Mouse (Mus musculus) liver, embryonic 11.5 days (tissue): ENCODE data around the gene Ap1m2. TPM values are rescaled to one million over a fixed set of nuclear protein-coding genes. Genes with fewer than 3 reads are reported as not detected.
"Not testable (repeated sequence)": the region's sequence is repeated elsewhere in the genome, so short reads cannot be mapped to it uniquely, and the experiment has no call there.

Experiments used
- ATAC-seq: fragments of 200-750 bp; cut with Nextera tagmentation; replicated peaks from 2 replicates; pipeline ENCODE4 v1.8.0; 2017; ENCODE audit warnings: moderate number of reproducible peaks, mild to moderate bottlenecking, moderate TSS enrichment, moderate library complexity; ENCODE audit not compliant: low FRiP score
- DNase-seq: peaks from one replicate; pipeline ENCODE4 v3.0.0-alpha.2; 2017; ENCODE audit warnings: low spot score
- H3K27ac ChIP-seq: fragments of 300-500 bp; sonication (generic); 2 replicates; pipeline ENCODE4 v1.5.1; 2014; ENCODE audit warnings: mild to moderate bottlenecking, low read depth, low read length, control low read depth
- H3K27me3 ChIP-seq: fragments of 300-500 bp; sonication (generic); replicated peaks from 2 replicates; pipeline ENCODE4 v1.6.1; 2014; ENCODE audit warnings: low read length, mixed read lengths; ENCODE audit not compliant: control insufficient read depth, insufficient read depth
- H3K36me3 ChIP-seq: fragments of 300-500 bp; sonication (generic); 2 replicates; pipeline ENCODE4 v1.6.1; 2014; ENCODE audit warnings: mild to moderate bottlenecking, low read length, moderate library complexity, mixed read lengths; ENCODE audit not compliant: control insufficient read depth, insufficient read depth
- H3K4me1 ChIP-seq: fragments of 300-500 bp; sonication (generic); replicated peaks from 2 replicates; pipeline ENCODE4 v1.6.1; 2014; ENCODE audit warnings: low read length, mixed read lengths; ENCODE audit not compliant: control insufficient read depth, insufficient read depth
- H3K4me2 ChIP-seq: fragments of 300-500 bp; sonication (generic); 2 replicates; pipeline ENCODE4 v1.6.1; 2014; ENCODE audit warnings: mild to moderate bottlenecking, control low read depth, moderate library complexity
- H3K4me3 ChIP-seq: fragments of 300-500 bp; sonication (generic); 2 replicates; pipeline ENCODE4 v1.5.1; 2014; ENCODE audit warnings: low read depth, low read length, control low read depth
- H3K9ac ChIP-seq: fragments of 300-500 bp; sonication (generic); 2 replicates; pipeline ENCODE4 v1.6.1; 2014; ENCODE audit warnings: low read depth, low read length, control low read depth
- H3K9me3 ChIP-seq: fragments of 300-500 bp; sonication (generic); 2 replicates; pipeline ENCODE4 v1.6.1; 2016; ENCODE audit warnings: low read length, inconsistent platforms, mixed read lengths; ENCODE audit not compliant: control insufficient read depth
- WGBS: fragments of 180-500 bp; shearing (Covaris S2); extraction: QIAGEN DNeasy Blood & Tissue Kit; methylation state at CpG from one replicate; pipeline ENCODE4 v1.1.7; 2014; 5-methylcytosine and 5-hydroxymethylcytosine counted together
- polyA plus RNA-seq: library from polyadenylated mRNA; unstranded; fragments of >200 nt; fragmentation: Nextera tagmentation; extraction: Ambion mirVana; gene quantifications from 2 replicates; pipeline ENCODE4 v1.2.1, GENCODE M21; 2014

Ap1m2 gene
- polyA plus RNA-seq, 1 experiment from 2014 or later: 1.6 TPM

GRCm38 (mm10) chr9:21276307-21276706 is 35.8 kb downstream of the Ap1m2 start:
- DNase-seq: no peak
- Histone ChIP-seq H3K4me3 (no peak overlapping the region), H3K4me1 (peaks cover 13% of the 10 kb centered on the region), H3K36me3 (peaks cover 81% of the 10 kb centered on the region), H3K27me3 (no peaks in the 10 kb centered on the region), H3K4me2 (no peak overlapping the region), H3K9ac (no peak overlapping the region), H3K9me3 (no peaks in the 10 kb centered on the region), H3K27ac (no peak overlapping the region)
- WGBS: 86% methylated on average over 8 of the region's 8 CpGs
- ATAC-seq: no peak

- Histone ChIP-seq H3K36me3 (peaks cover 86% of the 10 kb centered on the region), H3K27ac (peak overlapping the region; percentile 3; the same call in 1 of the 2 replicates), H3K27me3 (no peaks in the 10 kb centered on the region), H3K9me3 (no peaks in the 10 kb centered on the region), H3K4me2 (no peak overlapping the region), H3K4me1 (peaks cover 13% of the 10 kb centered on the region), H3K4me3 (no peak overlapping the region), H3K9ac (0 out of 2 replicates have a peak overlapping the region, but pooled peaks have one; percentile 12)
- no peak for ATAC-seq
- 90% methylated on average over 12 of the region's 12 CpGs for WGBS
- no peak for DNase-seq
These were observed 36.4 kb downstream of the Ap1m2 start for GRCm38 (mm10) chr9:21275727-21276126.

GRCm38 (mm10) chr9:21275013-21275710 is 37.0 kb downstream of the Ap1m2 start:
- Histone ChIP-seq H3K4me1 (peaks cover 13% of the 10 kb centered on the region), H3K9me3 (no peaks in the 10 kb centered on the region), H3K36me3 (peaks cover 86% of the 10 kb centered on the region), H3K27me3 (no peaks in the 10 kb centered on the region), H3K4me2 (no peak overlapping the region), H3K27ac (peak overlapping the region; percentile 3; the same call in 1 of the 2 replicates), H3K9ac (no peak overlapping the region), H3K4me3 (no peak overlapping the region)
- no peak for DNase-seq
- peak; percentile 33 for ATAC-seq
- WGBS: 78% methylated on average over 7 of the region's 7 CpGs

- ATAC-seq: no peak
These were observed 37.8 kb downstream of the Ap1m2 start for GRCm38 (mm10) chr9:21274336-21274735.

GRCm38 (mm10) chr9:21273520-21274228 is 38.5 kb downstream of the Ap1m2 start:
- H3K4me2 ChIP-seq: no peak overlapping the region
- ATAC-seq (no peak; the same call in 1 of the 2 replicates), DNase-seq (no peak)
- H3K9me3 ChIP-seq: no peaks in the 10 kb centered on the region
- H3K9ac ChIP-seq: no peak overlapping the region
- peaks cover 13% of the 10 kb centered on the region for H3K4me1 ChIP-seq
- H3K27ac ChIP-seq: peak overlapping the region; percentile 16
- 77% methylated on average over 7 of the region's 7 CpGs for WGBS
- H3K4me3 ChIP-seq: no peak overlapping the region
- no peaks in the 10 kb centered on the region for H3K27me3 ChIP-seq
- H3K36me3 ChIP-seq: peaks cover 81% of the 10 kb centered on the region

More at GRCm38 (mm10) chr9:21274336-21274735, 37.8 kb downstream of the Ap1m2 start:
- no peak overlapping the region for H3K4me3 ChIP-seq
- no peak overlapping the region for H3K4me2 ChIP-seq
- no peak for DNase-seq
- no peak overlapping the region for H3K9ac ChIP-seq
- peak overlapping the region; percentile 16 for H3K27ac ChIP-seq
- H3K36me3 ChIP-seq: peaks cover 84% of the 10 kb centered on the region
- no peaks in the 10 kb centered on the region for H3K27me3 ChIP-seq
- WGBS: 78% methylated on average over 3 of the region's 3 CpGs
- peaks cover 13% of the 10 kb centered on the region for H3K4me1 ChIP-seq
- H3K9me3 ChIP-seq: no peaks in the 10 kb centered on the region

- Histone ChIP-seq H3K4me2 (no peak overlapping the region), H3K9ac (no peak overlapping the region), H3K27me3 (no peaks in the 10 kb centered on the region), H3K4me1 (peaks cover 13% of the 10 kb centered on the region), H3K27ac (no peak overlapping the region), H3K9me3 (no peaks in the 10 kb centered on the region), H3K4me3 (no peak overlapping the region), H3K36me3 (peaks cover 84% of the 10 kb centered on the region)
- WGBS: 87% methylated on average over 8 of the region's 8 CpGs
- ATAC-seq (no peak; the same call in 1 of the 2 replicates), DNase-seq (no peak)
These were observed 39.0 kb downstream of the Ap1m2 start for GRCm38 (mm10) chr9:21273094-21273493.

GRCm38 (mm10) chr9:21272391-21272790 is 39.7 kb downstream of the Ap1m2 start:
- 90% methylated on average over 9 of the region's 9 CpGs for WGBS
- no peak for ATAC-seq
- Histone ChIP-seq H3K4me3 (no peak overlapping the region), H3K9me3 (no peaks in the 10 kb centered on the region), H3K27me3 (no peaks in the 10 kb centered on the region), H3K4me2 (no peak overlapping the region), H3K9ac (no peak overlapping the region), H3K36me3 (peaks cover 78% of the 10 kb centered on the region), H3K27ac (no peak overlapping the region), H3K4me1 (peaks cover 13% of the 10 kb centered on the region)
- DNase-seq: no peak

- H3K4me2 ChIP-seq, H3K4me3 ChIP-seq, DNase-seq, H3K27ac ChIP-seq, H3K9ac ChIP-seq, H3K9me3 ChIP-seq, ATAC-seq, H3K27me3 ChIP-seq: not testable (repeated sequence)
- Histone ChIP-seq H3K4me1 (peaks cover 23% of the 10 kb centered on the region), H3K36me3 (peaks cover 62% of the 10 kb centered on the region)
- 70% methylated on average over 5 of the region's 5 CpGs for WGBS
These were observed 42.5 kb downstream of the Ap1m2 start for GRCm38 (mm10) chr9:21269590-21269989.
